Mouse (Mus musculus): ENCODE measurements around the gene Inpp5b. TPM values are rescaled to one million over a fixed set of nuclear protein-coding genes. Genes with fewer than 3 reads are reported as not detected.
"Not testable (repeated sequence)": the region's sequence is repeated elsewhere in the genome, so short reads cannot be mapped to it uniquely, and the experiment has no call there.

Gene Inpp5b
- 1 to 10 TPM; 7.4 to 8.1 TPM for total RNA-seq (2021)
- long read RNA-seq, experiment 1, partial matches to known transcripts: 3 of 8 reads
- long read RNA-seq, experiment 1, other reads (novel, unspliced or antisense): 2 of 8 reads
- long read RNA-seq, experiment 2, partial matches to known transcripts: 3 of 3 reads
- long read RNA-seq, experiment 2, other reads (novel, unspliced or antisense): 0 of 3 reads

GRCm38 (mm10) chr4:124741376-124742343, at the start of gene Inpp5b:
Gene Inpp5b, plus strand, starts transcription at chr4:124741850.
- DNase-seq (ENCODE audit: low spot score): peak; percentile 85

DNA sequence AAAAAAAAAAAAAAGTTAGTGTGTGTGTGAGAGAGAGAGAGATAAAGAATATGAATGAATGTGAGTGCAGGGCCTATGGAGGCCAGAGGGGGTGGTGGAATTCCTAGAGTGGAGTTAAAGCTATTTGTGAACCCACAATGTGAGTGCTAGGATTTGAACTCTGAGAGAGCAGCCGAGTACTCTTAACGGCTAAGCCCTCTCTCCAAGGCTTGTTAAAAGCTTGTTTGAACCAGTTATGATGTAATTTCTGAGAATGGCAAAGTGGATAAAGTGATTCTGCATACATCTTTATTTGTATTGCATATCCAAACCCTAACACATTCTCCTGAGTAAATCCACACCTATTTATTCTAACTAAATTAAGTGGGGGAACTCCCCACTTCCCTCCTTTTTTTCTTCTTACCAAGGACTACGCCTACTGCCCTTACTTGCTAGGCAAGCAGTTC, 49.2 kb upstream of the Inpp5b start:
- no peak for DNase-seq (ENCODE audit: low spot score)

GRCm38 (mm10) chr4:124693135-124693894, 48.3 kb upstream of the Inpp5b start, which contains the start of gene Utp11:
Gene Utp11, minus strand, starts transcription at chr4:124693600.
- DNase-seq (ENCODE audit: low spot score): peak; percentile 92

DNA sequence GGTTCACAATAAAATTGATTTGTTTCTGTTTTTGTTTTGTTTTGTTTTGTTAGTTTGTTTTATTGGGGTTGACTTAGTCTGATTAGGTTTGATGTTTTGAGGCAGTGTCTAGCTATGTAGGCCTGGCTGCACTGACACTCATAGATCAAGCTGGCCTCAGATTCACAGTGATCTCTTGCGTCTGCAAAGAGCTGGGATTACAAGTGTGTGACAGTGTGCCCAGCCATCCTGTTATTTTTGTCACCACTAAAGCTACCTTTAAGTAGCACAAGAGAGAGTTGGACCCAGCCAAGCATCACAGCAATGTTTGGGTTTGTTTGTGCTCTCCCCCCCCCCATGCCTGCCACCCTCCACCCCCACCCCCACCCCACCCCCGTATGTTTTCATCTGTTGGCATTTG, 47.1 kb upstream of the Inpp5b start:
- DNase-seq (ENCODE audit: low spot score): peak; percentile 66

DNA sequence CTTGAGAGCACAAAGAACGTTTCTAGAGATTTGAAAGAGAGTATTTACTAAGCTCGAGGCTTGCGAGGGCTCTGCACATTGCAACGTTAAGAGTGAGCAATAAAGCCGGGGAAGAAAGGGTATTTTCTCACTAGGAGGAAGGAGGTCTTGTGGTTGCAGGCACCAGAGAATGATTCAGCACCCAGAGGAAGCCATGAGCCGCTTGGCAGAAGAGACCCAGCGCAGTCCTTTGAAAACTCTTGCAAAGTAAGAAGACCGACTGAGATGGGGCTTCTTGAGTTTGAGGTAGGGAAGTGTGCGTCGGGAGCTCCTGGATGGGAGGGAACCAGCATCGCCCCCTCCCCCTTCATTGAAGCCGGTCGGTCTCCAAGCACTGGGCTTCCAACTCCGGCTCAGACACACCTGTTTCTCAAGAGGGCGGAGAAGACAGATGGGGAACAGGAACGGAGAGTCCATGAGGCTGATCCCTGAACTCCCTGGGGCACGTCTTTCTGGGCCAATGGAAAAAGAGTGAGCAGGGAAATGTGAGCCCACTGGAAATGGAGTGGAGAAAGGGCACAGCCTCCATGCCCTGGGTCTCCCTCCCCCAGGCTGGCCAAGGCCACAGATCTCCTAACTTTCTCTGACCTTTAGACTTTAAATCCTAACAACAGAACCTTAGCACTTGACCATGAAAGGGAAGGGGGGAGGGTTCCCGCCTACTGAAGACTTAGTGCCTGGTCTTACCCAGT, 45.7 kb upstream of the Inpp5b start:
- peak; percentile 78 for DNase-seq (ENCODE audit: low spot score)

DNA sequence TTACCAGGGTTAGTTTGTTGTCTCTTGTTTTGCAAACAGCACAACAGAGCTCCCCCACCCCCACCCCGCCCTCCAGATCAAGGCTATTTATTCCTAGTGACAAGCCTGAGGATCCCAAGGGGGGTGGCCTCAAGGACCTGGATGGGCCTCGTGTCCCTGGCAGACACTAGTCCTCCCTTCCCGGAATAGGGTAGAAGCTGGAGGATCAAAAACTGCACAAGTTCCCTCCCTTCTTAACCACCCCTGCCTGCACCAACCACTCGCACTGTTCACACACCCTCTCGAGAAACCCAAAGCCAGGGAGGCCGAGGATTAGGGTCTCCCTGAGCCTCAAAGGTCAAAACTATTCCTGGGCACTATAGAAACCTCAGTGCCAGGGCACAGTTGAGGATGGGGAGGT, 41.9 kb upstream of the Inpp5b start:
- DNase-seq (ENCODE audit: low spot score): peak; percentile 72

DNA sequence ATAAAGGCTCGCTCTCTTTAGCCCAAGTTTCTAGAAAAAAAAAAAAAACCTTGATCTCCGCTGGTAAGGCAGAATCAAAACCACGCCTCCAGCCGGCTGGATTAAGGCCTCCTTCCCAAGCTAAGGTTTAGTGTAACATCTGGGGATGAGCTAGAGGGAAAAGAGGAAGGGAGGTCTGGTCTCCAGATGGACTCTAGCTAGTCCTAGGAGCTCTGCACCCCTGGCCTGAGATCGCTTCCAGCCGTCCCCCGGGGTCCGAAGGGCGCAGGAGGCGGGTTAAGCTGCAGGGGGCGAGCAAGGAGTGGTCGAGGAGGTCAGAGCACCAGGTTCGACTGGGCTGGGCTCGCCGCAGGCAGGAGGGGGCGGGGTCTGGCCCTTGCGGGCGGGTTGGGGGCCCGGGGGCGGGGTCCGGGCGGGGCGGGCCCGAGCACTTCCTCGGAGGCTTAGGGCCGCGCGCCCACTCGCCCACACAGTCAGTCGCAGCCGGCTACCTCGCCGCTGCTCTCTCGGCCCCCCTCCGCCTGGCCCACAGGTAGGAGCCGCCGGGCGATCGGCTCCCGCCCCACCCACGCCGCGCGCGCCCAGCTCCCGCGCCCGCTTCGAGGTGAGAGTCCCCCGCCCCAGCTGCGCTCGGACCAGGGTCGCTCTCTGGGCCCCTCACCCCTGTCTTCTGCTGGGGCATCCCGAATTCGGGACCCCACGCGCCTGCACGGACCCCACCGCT, 41.2 kb upstream of the Inpp5b start, which contains the start of gene Fhl3:
Gene Fhl3 (plus strand): TSS at position 454 of the 724 bp plus-strand sequence.
- peak; percentile 77 for DNase-seq (ENCODE audit: low spot score)

DNA sequence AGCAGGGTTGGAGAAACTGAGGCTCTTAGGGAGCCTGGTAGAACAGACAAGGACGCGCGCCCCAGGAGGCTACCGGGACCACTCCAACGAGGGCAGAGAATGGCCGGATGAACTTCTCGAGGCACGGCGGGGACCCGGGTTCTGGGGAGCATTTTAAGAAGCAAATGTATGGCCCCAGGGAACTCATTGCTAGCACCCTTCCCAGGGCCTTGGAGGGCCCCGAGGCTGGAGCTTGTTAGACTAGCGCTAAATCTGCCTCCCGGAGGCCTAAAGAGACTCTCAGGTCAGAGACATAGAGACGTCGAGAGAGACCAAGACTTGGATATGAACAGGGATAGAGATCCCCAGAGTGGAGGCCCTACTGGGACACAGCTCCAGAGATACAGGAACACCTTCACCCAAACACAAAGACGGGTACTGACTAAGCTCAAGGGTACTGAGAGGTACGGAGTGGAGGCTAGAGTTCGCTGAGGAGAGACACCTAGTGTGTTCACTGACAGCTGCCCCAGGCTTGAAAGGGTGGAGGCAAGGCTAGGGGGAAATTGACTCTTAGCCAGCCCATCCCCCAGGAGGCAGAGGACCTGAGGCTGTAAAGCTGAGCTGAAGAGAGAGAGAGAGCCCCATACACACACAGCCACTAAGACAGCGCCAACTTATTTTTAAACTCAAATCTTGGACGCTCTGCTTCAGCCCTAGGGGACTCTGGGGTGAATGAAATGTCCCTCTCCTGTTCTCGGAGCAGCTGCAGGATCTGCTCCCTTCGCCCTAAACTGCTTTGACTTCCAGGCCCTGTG, 40.4 kb upstream of the Inpp5b start:
- DNase-seq (ENCODE audit: low spot score): peak; percentile 83

DNA sequence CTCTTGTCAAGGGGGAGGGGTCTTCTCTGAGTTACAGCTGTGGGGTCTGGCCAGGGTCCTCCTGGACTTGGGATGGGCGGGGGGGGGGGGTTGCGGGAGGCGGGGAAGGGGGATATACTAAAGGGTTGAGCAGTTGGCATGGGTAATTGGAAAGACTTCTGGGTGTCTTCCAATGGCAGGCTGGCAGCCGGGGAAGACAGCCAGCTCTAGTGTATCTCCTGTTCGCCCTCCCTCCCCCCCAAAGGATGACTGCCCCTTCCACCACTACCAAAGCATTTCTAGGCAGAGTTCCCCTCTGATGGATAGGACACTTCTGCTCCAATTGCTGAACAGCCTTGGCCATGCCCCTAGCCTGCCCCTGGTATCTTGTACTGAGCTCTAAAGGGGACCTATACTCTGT, 39.7 kb upstream of the Inpp5b start:
- DNase-seq (ENCODE audit: low spot score): peak; percentile 68

- DNase-seq (ENCODE audit: low spot score): peak; percentile 65
These were observed 38.2 kb upstream of the Inpp5b start for GRCm38 (mm10) chr4:124703406-124703805.

DNA sequence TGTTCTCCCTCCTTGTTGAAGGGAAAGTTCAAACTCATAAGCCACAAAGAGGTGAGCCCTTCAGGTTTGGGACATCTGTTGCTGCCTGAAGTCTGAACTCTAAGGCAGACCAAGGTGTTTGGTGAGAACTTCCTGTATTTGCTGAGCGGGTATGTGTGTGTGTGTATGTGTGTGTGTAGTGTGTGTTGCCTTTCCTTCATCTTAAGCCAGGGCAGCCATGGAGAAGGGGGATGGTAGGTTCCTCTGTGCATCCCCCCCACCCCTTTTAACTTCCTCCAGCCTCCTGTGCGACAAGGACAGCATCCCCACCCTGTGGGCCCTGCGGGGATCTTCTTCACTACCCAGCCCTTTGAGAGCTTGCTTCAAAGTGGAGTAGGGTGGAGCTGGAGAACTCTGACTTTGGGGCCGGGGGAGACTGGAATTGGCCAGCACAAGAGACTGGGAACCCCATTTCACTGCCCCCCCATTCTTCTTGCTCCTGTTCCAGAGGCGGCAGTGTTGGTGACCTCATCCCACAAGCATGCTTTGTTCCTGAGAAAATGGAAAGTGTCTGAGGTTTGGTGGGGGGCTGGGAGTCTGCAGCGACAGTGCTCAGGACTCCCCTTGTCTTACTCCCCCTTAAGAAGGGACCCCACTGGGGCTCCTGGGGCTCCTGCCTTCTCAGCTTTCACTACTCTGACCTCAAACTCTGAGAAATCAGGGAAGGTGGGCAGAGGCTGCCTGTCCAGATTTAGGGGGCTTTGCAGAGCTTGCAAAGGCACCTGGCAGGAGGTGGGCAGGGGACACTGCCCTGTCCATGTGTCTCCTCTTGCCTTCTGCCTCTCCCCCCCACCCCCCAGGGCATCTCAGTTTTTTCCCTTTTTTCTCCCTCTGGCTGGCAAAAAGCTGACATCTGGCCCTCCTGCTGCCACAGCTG, 37.5 kb upstream of the Inpp5b start:
- no peak for DNase-seq (ENCODE audit: low spot score)

DNA sequence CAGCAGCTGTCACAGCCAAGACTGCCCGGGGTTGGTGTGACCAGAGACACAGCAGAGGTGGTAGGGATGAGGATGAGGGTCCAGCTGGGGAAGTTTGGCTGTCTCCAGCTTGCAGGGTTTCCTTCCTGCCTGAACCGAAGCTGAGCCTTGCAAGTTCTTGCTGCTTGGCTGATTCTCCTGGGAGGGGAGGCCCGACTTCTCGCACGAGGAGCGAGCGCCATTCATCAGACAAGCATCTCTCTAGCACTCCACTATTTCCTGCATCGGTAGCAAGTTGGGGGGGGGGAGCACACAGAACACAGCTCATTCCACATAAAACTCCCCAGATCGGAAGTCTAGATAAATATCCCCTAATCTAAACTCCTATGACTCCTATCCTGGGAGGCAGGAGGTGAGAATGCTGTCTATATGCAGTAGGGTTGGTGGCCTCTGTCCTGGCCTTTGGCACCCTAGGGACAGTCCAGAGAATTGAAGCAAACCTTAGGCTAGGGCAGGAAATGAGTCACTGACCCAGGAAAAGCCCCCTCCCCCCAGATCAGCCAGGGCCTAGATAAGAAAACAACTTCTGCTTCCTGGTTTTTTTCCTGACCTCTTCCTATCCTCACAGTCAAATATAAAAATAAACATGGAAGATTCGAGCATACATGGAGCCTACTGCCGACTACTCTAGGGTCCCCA, 36.7 kb upstream of the Inpp5b start:
- DNase-seq (ENCODE audit: low spot score): no peak

GRCm38 (mm10) chr4:124705661-124706269, 35.9 kb upstream of the Inpp5b start:
- no peak for DNase-seq (ENCODE audit: low spot score)

GRCm38 (mm10) chr4:124707381-124708199, 34.1 kb upstream of the Inpp5b start:
- not testable (repeated sequence) for DNase-seq (ENCODE audit: low spot score)

DNA sequence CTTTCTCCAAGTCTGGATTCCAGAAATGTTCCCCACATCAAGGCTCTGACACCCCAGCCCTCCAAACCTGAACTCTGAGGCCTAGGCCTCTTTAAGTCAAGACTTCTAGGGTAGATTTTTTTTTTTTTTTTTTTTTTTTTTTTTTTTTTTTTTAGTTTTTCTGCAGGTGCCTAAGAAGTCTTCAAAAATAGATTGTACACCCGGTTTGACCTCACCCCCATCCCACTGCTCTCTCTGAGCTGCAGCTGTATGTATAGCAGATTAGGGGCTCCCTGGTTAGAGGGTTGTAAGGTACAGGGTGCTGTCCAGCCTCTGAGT, 33.5 kb upstream of the Inpp5b start:
- DNase-seq (ENCODE audit: low spot score): not testable (repeated sequence)
